ENCODE assay signal across 30 mouse cellular contexts in genomic region chr4:133460796-133461325, GRCm38 (mm10). TPM values are rescaled to one million over a fixed set of nuclear protein-coding genes. Genes with fewer than 3 reads are reported as not detected.
DNase-seq lines count a peak whose midpoint lies in the region; ATAC-seq and TF ChIP-seq lines count a peak whose summit lies in the region.
"Had no signal": no experiment of that assay in that cellular context is flagged by ENCODE, and none has a peak within 500 bp of the region (broad histone marks: within the 10 kb centered on the region; RNA-seq: fewer than 3 reads in every experiment).

No protein-coding gene starts in this region.

- DNase-seq in lung, postnatal 4 days, result no peak
- DNase-seq in 416B (ENCODE audit: low read depth), result peak; percentile 62
- no peak for DNase-seq in CH12.LX (ENCODE audit: extremely low read depth)
- DNase-seq in yolk sac, embryonic 10.5 days (ENCODE audit: low spot score), result no peak
- DNase-seq in right cerebral cortex, postnatal 4 days, result no peak
- DNase-seq in gastrocnemius, postnatal 4 days (ENCODE audit: low spot score in 2 of 2), result no peak
- DNase-seq: adrenal gland, adult 8-10 months; cerebellum, adult 9-11 months; embryo, embryonic 11 days; heart, postnatal 14 days; kidney, adult 8-10 months; kidney, postnatal 14 days had no signal

- H3K4me2 ChIP-seq in lung, embryonic 16.5 days (ENCODE audit: low read depth, low read length), result no peak overlapping the region
- no peak overlapping the region for H3K4me2 ChIP-seq in CH12.LX (ENCODE audit: insufficient read depth, low read depth, poor library complexity, severe bottlenecking)
- no peak overlapping the region for H3K4me2 ChIP-seq in intestine, postnatal 0 days (replicated peaks; ENCODE audit: low read depth)
- H3K4me2 ChIP-seq: embryonic facial prominence, embryonic 13.5 days; forebrain, embryonic 15.5 days; hindbrain, embryonic 15.5 days; limb, embryonic 12.5 days; midbrain, embryonic 15.5 days had no signal

- 0 out of 2 replicates have a peak, but pooled peaks have one; percentile 23 for ATAC-seq in lung, embryonic 16.5 days (ENCODE audit: low read depth)
- no peak; the same call in 1 of the 2 replicates for ATAC-seq in intestine, postnatal 0 days
- ATAC-seq: forebrain, embryonic 15.5 days; inflammation-experienced regulatory T-cells, adult 6 months; midbrain, embryonic 15.5 days had no signal

- dilution Hi-C loops in CH12.LX (cut with MboI; ENCODE audit: extremely low pct_ligation_motif_present, extremely low pct_unique_long_range_greater_than_20kb, low sequenced_read_pairs), result no loop called here

- peak in 1 of 2 experiments; percentile 55; a peak in 2 of 4 replicates for TF ChIP-seq CTCF in CH12.LX (conservative IDR thresholded peaks at IDR 0.05 in 1 of 2, IDR thresholded peaks at IDR 0.05 in 1 of 2; ENCODE audit: low read depth in 2 of 2, low read length in 2 of 2)
- TF ChIP-seq CTCF in intestine, postnatal 0 days (IDR thresholded peaks at IDR 0.05; ENCODE audit: low read depth), result peak; percentile 21; the same call in 1 of the 2 replicates

- H3K4me1 ChIP-seq in lung, embryonic 16.5 days (replicated peaks; ENCODE audit: control insufficient read depth, insufficient read depth, low read length), result no peaks in the 10 kb centered on the region; the same call in 1 of the 2 replicates
- peaks cover 9 to 33% of the 10 kb centered on the region in 2 experiments for H3K4me1 ChIP-seq in CH12.LX (ENCODE audit: control insufficient read depth in 1 of 2, insufficient read depth in 2 of 2)
- H3K4me1 ChIP-seq in intestine, postnatal 0 days (replicated peaks; ENCODE audit: control insufficient read depth, insufficient read depth, low read length), result no peaks in the 10 kb centered on the region; the same call in 1 of the 2 replicates
- H3K4me1 ChIP-seq: embryonic facial prominence, embryonic 13.5 days; forebrain, embryonic 15.5 days; hindbrain, embryonic 15.5 days; midbrain, embryonic 15.5 days had no signal

- no peak overlapping the region for H3K9ac ChIP-seq in lung, embryonic 16.5 days (ENCODE audit: low read length)
- H3K9ac ChIP-seq in CH12.LX (ENCODE audit: insufficient read depth, low read depth), result no peak overlapping the region
- H3K9ac ChIP-seq in intestine, postnatal 0 days (ENCODE audit: low read depth, low read length), result no peak overlapping the region
- H3K9ac ChIP-seq: embryonic facial prominence, embryonic 13.5 days; forebrain, embryonic 15.5 days; hindbrain, embryonic 15.5 days; limb, embryonic 12.5 days; midbrain, embryonic 15.5 days had no signal

- H3K27me3 ChIP-seq in lung, embryonic 16.5 days (ENCODE audit: control insufficient read depth, insufficient read depth, low read depth, low read length), result no peaks in the 10 kb centered on the region
- H3K27me3 ChIP-seq in CH12.LX (replicated peaks), result peaks cover 4% of the 10 kb centered on the region
- H3K27me3 ChIP-seq in intestine, postnatal 0 days (replicated peaks; ENCODE audit: control insufficient read depth, insufficient read depth, low read length), result no peaks in the 10 kb centered on the region
- H3K27me3 ChIP-seq: embryonic facial prominence, embryonic 13.5 days; forebrain, embryonic 15.5 days; hindbrain, embryonic 15.5 days; limb, embryonic 12.5 days; midbrain, embryonic 15.5 days had no signal

- TF ChIP-seq EP300 in CH12.LX (IDR thresholded peaks at IDR 0.05; ENCODE audit: low read length), result no peak

- no peaks in the 10 kb centered on the region for H3K9me3 ChIP-seq in lung, embryonic 16.5 days (ENCODE audit: control insufficient read depth, low read length)
- no peaks in the 10 kb centered on the region for H3K9me3 ChIP-seq in CH12.LX (replicated peaks; ENCODE audit: low read length)
- no peaks in the 10 kb centered on the region for H3K9me3 ChIP-seq in intestine, postnatal 0 days (ENCODE audit: control insufficient read depth)
- H3K9me3 ChIP-seq: embryonic facial prominence, embryonic 13.5 days; forebrain, embryonic 10.5 days; forebrain, embryonic 15.5 days; hindbrain, embryonic 10.5 days; hindbrain, embryonic 15.5 days; limb, embryonic 12.5 days; midbrain, embryonic 15.5 days had no signal

- peak; percentile 1 for TF ChIP-seq RAD21 in CH12.LX (IDR thresholded peaks at IDR 0.05; ENCODE audit: low read depth, low read length)

- H3K4me3 ChIP-seq in lung, embryonic 16.5 days (ENCODE audit: low read length), result no peak overlapping the region
- H3K4me3 ChIP-seq in CH12.LX (replicated peaks in 1 of 3; ENCODE audit: low read depth in 2 of 3, low read length in 2 of 3, poor library complexity in 1 of 3), result no peak overlapping the region
- no peak overlapping the region for H3K4me3 ChIP-seq in intestine, postnatal 0 days (ENCODE audit: low read depth, low read length)
- H3K4me3 ChIP-seq: embryonic facial prominence, embryonic 13.5 days; forebrain, embryonic 10.5 days; forebrain, embryonic 15.5 days; hindbrain, embryonic 10.5 days; hindbrain, embryonic 15.5 days; left cerebral cortex, adult 2 months; limb, embryonic 12.5 days; midbrain, embryonic 15.5 days had no signal

- no peaks in the 10 kb centered on the region for H3K36me3 ChIP-seq in lung, embryonic 16.5 days (ENCODE audit: control insufficient read depth, insufficient read depth, low read length)
- H3K36me3 ChIP-seq in CH12.LX (replicated peaks in 1 of 2; ENCODE audit: control insufficient read depth in 1 of 2, insufficient read depth in 1 of 2, low read length in 1 of 2), result no peaks in the 10 kb centered on the region
- no peaks in the 10 kb centered on the region for H3K36me3 ChIP-seq in intestine, postnatal 0 days (ENCODE audit: control insufficient read depth, insufficient read depth)
- H3K36me3 ChIP-seq: embryonic facial prominence, embryonic 13.5 days; forebrain, embryonic 10.5 days; forebrain, embryonic 15.5 days; hindbrain, embryonic 10.5 days; hindbrain, embryonic 15.5 days; limb, embryonic 12.5 days; midbrain, embryonic 15.5 days had no signal

- no peak overlapping the region for H3K27ac ChIP-seq in lung, embryonic 16.5 days (ENCODE audit: low read length)
- no peak overlapping the region for H3K27ac ChIP-seq in CH12.LX (ENCODE audit: insufficient read depth, low read depth)
- H3K27ac ChIP-seq in intestine, postnatal 0 days (ENCODE audit: low read depth, low read length), result no peak overlapping the region
- H3K27ac ChIP-seq: embryonic facial prominence, embryonic 13.5 days; forebrain, embryonic 10.5 days; forebrain, embryonic 15.5 days; hindbrain, embryonic 10.5 days; hindbrain, embryonic 15.5 days; left cerebral cortex, adult 2 months; limb, embryonic 12.5 days; midbrain, embryonic 15.5 days had no signal

- in situ Hi-C loops in CH12.LX (cut with MboI; ENCODE audit: low pct_ligation_motif_present, low pct_unique_long_range_greater_than_20kb, low sequenced_read_pairs), result no loop called here

- TF ChIP-seq POLR2A in CH12.LX (IDR thresholded peaks at IDR 0.05; ENCODE audit: low read depth, low read length), result no peak

- no peaks in the 10 kb centered on the region for H3K79me2 ChIP-seq in CH12.LX (replicated peaks; ENCODE audit: control insufficient read depth, extremely low read depth, insufficient read depth, poor library complexity, severe bottlenecking)

- WGBS in lung, embryonic 16.5 days, result 36% methylated on average over 5 of the region's 5 CpGs
- WGBS in intestine, postnatal 0 days, result 57% methylated on average over 5 of the region's 5 CpGs

TF ChIP-seq in CH12.LX, 34 proteins besides CTCF, POLR2A, EP300 and RAD21:
- TF ChIP-seq CHD1 (IDR thresholded peaks at IDR 0.05; ENCODE audit: low read depth, low read length) (no peak), MAX (IDR thresholded peaks at IDR 0.05; ENCODE audit: low read length) (no peak), SMC3 (IDR thresholded peaks at IDR 0.05; ENCODE audit: low read depth, low read length) (peak; percentile 34), ZMIZ1 (IDR thresholded peaks at IDR 0.05; ENCODE audit: low read depth, low read length) (no peak), KAT2A (IDR thresholded peaks at IDR 0.05; ENCODE audit: insufficient replicate concordance, low read length) (no peak)
TF ChIP-seq in CH12.LX: peak in this region for 1.

RNA-seq across cellular contexts. Expression of gene Tent5b, which starts 19.1 kb away (rescaled TPM):
- polyA plus RNA-seq in lung, embryonic 16.5 days (2015; fragmentation: Nextera tagmentation; extraction: Ambion mirVana), result 1.6 and 1.9 TPM in 2 replicates
- total RNA-seq in CH12.LX (2012; rRNA removed), result 0.13 TPM in 1 of 2 replicates, not detected in the other
- not detected in 2 replicates for total RNA-seq in CH12.LX (2014; rRNA removed)
- polyA plus RNA-seq in CH12.LX (2012; ENCODE audit: insufficient read length, low read depth), result not detected in 2 replicates
- 1.3 and 1.8 TPM in 2 replicates for polyA plus RNA-seq in intestine, postnatal 0 days (2015; fragmentation: Nextera tagmentation; extraction: Ambion mirVana)
- total RNA-seq in gastrocnemius, postnatal 4 days (2021), result under 1 TPM; 0.57 to 0.74 TPM
- total RNA-seq: left cerebral cortex, adult 2 months had no signal
- polyA plus RNA-seq: inflammation-experienced regulatory T-cells, adult 6 months had no signal

RNA-seq across cellular contexts. Expression of gene Trnp1, which starts 37.5 kb away (rescaled TPM):
- 0.18 and 0.79 TPM in 2 replicates for polyA plus RNA-seq in lung, embryonic 16.5 days (2015; fragmentation: Nextera tagmentation; extraction: Ambion mirVana)
- total RNA-seq in CH12.LX (2012; rRNA removed) (not detected in 2 replicates), CH12.LX (2014; rRNA removed) (not detected in 2 replicates)
- not detected in 2 replicates for polyA plus RNA-seq in CH12.LX (2012; ENCODE audit: insufficient read length, low read depth)
- polyA plus RNA-seq in intestine, postnatal 0 days (2015; fragmentation: Nextera tagmentation; extraction: Ambion mirVana), result 2.5 and 2.9 TPM in 2 replicates
- 1 to 10 TPM; 3.4 to 4.6 TPM for total RNA-seq in gastrocnemius, postnatal 4 days (2021)
- total RNA-seq: liver, adult 2 months; neutrophil, adult 5-6 weeks had no signal
- polyA plus RNA-seq: inflammation-experienced regulatory T-cells, adult 6 months; liver, embryonic 16.5 days had no signal

RNA-seq across cellular contexts. Expression of gene Kdf1, which starts 57.9 kb away (rescaled TPM):
- 30.4 and 33.3 TPM in 2 replicates for polyA plus RNA-seq in lung, embryonic 16.5 days (2015; fragmentation: Nextera tagmentation; extraction: Ambion mirVana)
- total RNA-seq in CH12.LX (2012; rRNA removed), result not detected in 2 replicates
- not detected in 2 replicates for total RNA-seq in CH12.LX (2014; rRNA removed)
- polyA plus RNA-seq in CH12.LX (2012; ENCODE audit: insufficient read length, low read depth), result not detected in 2 replicates
- 50.6 and 53.2 TPM in 2 replicates for polyA plus RNA-seq in intestine, postnatal 0 days (2015; fragmentation: Nextera tagmentation; extraction: Ambion mirVana)
- not detected for total RNA-seq in gastrocnemius, postnatal 4 days (2021)
- total RNA-seq: gastrocnemius, adult 8-10 months; heart, adult 8-10 months; heart, postnatal 14 days; layer of hippocampus, postnatal 14 days; left cerebral cortex, postnatal 25 days; neutrophil, adult 5-6 weeks had no signal

Comparison
In these comparisons a context has a peak if more than half of its experiments do, and no peak if none do; other contexts are left out.
1. RNA of gene Kdf1, which starts 57.9 kb away (polyA plus RNA-seq): 50.6 to 53.2 TPM in intestine, postnatal 0 days and 30.4 to 33.3 TPM in lung, embryonic 16.5 days; not detected in CH12.LX; every median in the first group is over 10 times any median in the second.